Mouse (Mus musculus) B cell, adult (primary cell): ENCODE data around the gene Ankrd36. TPM values are rescaled to one million over a fixed set of nuclear protein-coding genes. Genes with fewer than 3 reads are reported as not detected.

Experiments used
- total RNA-seq: library from RNA; stranded (reverse); gene quantifications from 4 replicates; pipeline ENCODE4 v1.2.4, GENCODE M21; 2023; ENCODE audit not compliant: inconsistent age

Ankrd36 gene
- not detected in 4 replicates for total RNA-seq

DNA sequence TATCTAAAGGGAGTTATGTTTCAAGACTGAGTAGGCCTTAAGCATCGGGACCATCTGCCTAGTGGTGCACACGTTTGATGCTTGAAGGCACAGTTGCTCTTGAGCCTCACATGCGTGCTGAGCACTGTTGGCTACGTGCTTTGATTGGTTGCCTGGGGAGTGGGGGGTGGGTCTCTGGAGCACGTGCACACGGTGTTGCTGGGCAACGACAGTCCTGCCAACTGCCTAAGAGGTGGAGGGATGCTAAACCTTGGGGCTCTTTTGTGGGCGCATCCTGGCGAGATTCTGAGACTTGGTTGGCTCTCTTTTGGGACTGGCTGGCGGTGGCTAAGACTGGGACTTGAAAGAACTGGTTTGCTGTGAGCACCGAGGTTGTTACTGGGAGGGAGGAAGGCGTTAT is at the start of gene Ankrd36:
Gene Ankrd36, plus strand, starts transcription at position 211 of the 400 bp plus-strand sequence.

DNA sequence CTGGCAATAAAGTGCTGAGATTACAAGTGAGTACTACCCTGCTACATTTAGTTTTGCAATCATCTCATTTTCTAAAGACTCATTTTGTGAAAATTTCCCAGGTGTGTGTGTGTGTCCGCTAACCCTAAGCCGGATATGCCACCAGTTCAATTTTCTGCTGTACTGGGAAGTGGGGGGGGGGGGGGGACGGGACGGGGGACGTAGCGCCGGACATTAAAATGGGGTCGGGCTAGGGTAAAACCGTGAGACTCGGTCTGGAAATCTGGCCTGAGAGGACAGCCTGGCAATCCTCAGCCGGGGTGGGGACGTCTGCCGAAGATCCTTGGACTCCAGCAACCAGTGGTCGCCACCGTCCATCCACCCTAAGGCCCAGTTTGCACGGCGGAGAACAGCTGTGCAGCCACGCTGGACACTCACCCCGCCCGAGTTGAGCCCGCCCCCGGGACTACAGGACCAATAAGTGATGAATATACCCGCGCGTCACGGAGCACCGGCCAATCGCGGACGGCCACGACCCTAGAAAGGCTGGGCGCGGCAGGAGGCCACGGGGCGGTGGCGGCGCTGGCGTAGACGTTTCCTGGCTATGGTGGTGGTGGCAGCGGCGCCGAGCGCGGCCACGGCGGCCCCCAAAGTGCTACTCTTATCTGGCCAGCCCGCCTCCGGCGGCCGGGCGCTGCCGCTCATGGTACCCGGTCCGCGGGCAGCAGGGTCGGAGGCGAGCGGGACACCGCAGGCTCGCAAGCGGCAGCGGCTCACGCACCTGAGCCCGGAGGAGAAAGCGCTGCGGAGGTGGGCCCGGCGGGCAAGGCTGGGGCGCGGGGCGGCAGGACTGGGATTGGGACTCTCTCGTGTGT is 48.8 kb upstream of the Ankrd36 start, which contains the start of gene Xbp1:
Gene Xbp1, plus strand, starts transcription at position 248 of the 854 bp plus-strand sequence.

DNA sequence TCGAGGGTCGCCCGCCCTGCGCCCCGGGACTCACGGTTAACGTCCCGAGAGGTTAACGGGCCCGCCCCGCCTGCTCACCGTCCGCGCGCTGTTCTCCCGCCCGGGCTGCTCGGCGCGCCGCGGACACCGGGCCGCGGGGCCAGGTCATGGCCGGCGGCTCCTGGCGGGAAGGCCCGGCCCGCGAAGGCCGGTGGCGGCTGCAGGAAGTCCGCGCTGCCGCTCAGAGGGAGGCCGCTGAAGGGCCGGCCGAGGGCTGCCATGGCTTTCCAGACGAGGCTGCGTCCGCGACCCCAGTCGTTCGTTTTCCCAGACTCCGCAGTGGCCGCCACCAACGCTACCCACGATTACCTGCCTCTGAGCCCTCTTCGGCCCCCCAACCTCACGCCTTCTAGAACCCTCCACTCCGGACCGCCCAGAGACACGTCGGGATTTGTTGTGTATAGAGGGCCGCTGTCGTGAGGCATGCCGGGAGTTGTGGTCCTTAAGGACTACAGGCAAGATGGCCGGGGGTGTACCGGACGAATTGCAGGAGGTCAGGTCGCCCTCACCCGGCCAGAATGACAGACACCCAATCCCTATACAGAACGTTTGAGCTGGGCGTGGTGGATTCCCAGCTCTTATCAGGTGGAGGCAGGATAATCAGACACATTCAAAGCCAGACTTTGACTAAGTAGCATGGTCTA is 27.5 kb upstream of the Ankrd36 start, which contains the start of gene Ccdc117:
Gene Ccdc117, minus strand, starts transcription at position 389 of the 683 bp plus-strand sequence.

DNA sequence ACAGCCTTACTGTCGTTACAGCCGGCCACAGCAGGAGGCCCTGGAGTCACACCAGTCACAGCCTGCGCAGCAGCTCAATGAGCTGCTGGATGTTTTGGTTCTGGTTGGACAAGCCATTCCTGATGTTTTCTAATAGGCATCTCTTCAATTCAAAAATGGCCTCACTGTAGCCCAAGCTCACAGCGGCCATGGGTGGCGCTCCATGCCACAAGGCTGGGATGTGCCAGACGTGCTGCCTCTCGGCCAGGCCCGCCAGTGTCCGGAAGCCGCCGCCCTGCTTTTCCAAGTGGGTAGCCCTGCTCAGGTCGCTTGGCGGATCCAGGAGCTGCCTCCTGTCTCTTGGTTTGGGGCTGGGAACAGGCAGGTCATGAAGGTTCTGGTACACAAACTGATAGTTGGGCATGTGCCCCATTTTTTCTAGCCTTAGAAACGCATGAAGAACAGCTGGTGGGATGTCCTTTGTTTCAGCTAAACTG is 146.2 kb downstream of the Ankrd36 start, which contains the start of gene Mrps24:
Gene Mrps24, minus strand, starts transcription at position 51 of the 476 bp plus-strand sequence.

Other genes starting within 250 kb of the Ankrd36 start
- gene Znrf3, start 124.8 kb upstream of the Ankrd36 start, total RNA-seq, result 5.1 to 6.4 TPM (median 6.1 TPM) in 4 replicates
- 108 to 125 TPM (median 118 TPM) in 4 replicates for gene Xbp1, start 49.0 kb upstream of the Ankrd36 start, total RNA-seq
- gene Ccdc117, start 27.5 kb upstream of the Ankrd36 start, total RNA-seq, result 31.6 to 35.0 TPM (median 33.6 TPM) in 4 replicates
- 51.6 to 60.5 TPM (median 54.9 TPM) in 4 replicates for gene Mrps24, start 146.0 kb downstream of the Ankrd36 start, total RNA-seq
- gene Urgcp, start 192.7 kb downstream of the Ankrd36 start, total RNA-seq, result 20.7 to 34.7 TPM (median 24.7 TPM) in 4 replicates
- gene Dbnl, start 218.8 kb downstream of the Ankrd36 start, total RNA-seq, result 174 to 196 TPM (median 183 TPM) in 4 replicates
- not detected in 4 replicates for gene Pgam2, start 234.0 kb downstream of the Ankrd36 start, total RNA-seq